Mouse (Mus musculus) gastrocnemius, postnatal 25 days (tissue): ENCODE data around the gene Arrdc3. TPM values are rescaled to one million over a fixed set of nuclear protein-coding genes. Genes with fewer than 3 reads are reported as not detected.
"Not testable (repeated sequence)": the region's sequence is repeated elsewhere in the genome, so short reads cannot be mapped to it uniquely, and the experiment has no call there.

ENCODE experiments used
- DNase-seq: peaks from one replicate; pipeline ENCODE4 v3.0.0; 2022
- long read RNA-seq, 2 experiments: library from polyadenylated mRNA; stranded (forward); transcript quantifications; one replicate each; pipeline ENCODE4 v2.0.0; 2021
- total RNA-seq, 2 experiments: library from RNA; stranded (reverse); gene quantifications; 1 replicate in 1 of 2; 2 replicates in 1 of 2; pipeline ENCODE4 v1.2.3; 2021

Gene Arrdc3
- total RNA-seq = 10 to 100 TPM; 29.2 to 39.4 TPM
- long read RNA-seq, experiment 1, full-length matches to known transcripts = 9 of 11 reads
- long read RNA-seq, experiment 1, partial matches to known transcripts = 0 of 11 reads
- long read RNA-seq, experiment 1, other reads (novel, unspliced or antisense) = 2 of 11 reads
- long read RNA-seq, experiment 2, full-length matches to known transcripts = 27 of 30 reads
- long read RNA-seq, experiment 2, partial matches to known transcripts = 1 of 30 reads
- long read RNA-seq, experiment 2, other reads (novel, unspliced or antisense) = 2 of 30 reads

- peak; percentile 95 for DNase-seq
These were observed at the start of gene Arrdc3 for GRCm38 (mm10) chr13:80883190-80883589. Gene Arrdc3, plus strand, starts transcription at chr13:80883384.

GRCm38 (mm10) chr13:80862215-80862614 lies 21.0 kb upstream of the Arrdc3 start:
- no peak for DNase-seq

- DNase-seq = no peak
These were observed 19.0 kb upstream of the Arrdc3 start for GRCm38 (mm10) chr13:80864195-80864594.

DNA sequence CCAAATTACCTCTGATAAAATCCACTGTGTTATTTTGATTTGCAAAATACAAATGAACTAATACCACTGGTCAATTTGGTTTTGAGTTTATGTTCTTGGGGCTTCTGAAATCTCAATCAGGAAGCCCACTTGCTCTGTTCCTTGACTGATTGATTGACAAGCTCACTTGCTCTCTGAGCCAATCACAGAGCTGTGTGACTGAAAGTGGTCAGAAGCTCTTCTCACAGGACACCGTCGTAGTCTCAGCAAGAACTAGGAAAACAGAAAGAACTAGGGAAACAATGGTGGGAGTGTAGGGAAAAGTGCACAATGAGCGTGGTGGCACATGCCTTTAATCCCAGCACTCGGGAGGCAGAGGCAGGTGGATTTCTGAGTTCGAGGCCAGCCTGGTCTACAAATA lies 8.1 kb upstream of the Arrdc3 start:
- DNase-seq = no peak

- no peak for DNase-seq
These were observed 2.4 kb upstream of the Arrdc3 start for GRCm38 (mm10) chr13:80880756-80881155.

- no peak for DNase-seq
These were observed 1.3 kb upstream of the Arrdc3 start for GRCm38 (mm10) chr13:80881722-80882500.

DNA sequence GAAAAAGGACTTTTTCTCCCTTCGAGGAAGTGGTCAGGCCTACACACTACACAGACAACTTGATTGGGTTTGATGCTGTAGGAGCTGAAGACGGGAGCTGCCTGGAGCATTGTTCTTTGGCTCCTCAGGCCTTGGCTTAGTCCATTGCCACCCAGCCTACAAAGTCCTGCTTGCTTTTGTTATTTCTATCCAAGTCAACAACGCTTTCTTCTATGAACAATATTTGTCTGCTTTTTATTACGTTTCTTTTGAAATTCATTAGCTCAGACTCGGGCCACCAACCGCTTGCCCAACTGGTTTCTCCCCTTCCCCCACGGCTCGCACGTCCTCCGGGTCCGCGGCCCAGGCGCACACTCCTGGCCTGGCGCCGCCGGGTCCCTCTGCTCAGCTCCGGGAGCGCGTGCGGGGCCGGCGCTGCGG lies 458 bp upstream of the Arrdc3 start:
- DNase-seq = no peak

- no peak for DNase-seq
These were observed 629 bp downstream of the Arrdc3 start for GRCm38 (mm10) chr13:80883649-80884376.

GRCm38 (mm10) chr13:80884377-80884983 lies 1.3 kb downstream of the Arrdc3 start:
- DNase-seq = peak; percentile 41

DNA sequence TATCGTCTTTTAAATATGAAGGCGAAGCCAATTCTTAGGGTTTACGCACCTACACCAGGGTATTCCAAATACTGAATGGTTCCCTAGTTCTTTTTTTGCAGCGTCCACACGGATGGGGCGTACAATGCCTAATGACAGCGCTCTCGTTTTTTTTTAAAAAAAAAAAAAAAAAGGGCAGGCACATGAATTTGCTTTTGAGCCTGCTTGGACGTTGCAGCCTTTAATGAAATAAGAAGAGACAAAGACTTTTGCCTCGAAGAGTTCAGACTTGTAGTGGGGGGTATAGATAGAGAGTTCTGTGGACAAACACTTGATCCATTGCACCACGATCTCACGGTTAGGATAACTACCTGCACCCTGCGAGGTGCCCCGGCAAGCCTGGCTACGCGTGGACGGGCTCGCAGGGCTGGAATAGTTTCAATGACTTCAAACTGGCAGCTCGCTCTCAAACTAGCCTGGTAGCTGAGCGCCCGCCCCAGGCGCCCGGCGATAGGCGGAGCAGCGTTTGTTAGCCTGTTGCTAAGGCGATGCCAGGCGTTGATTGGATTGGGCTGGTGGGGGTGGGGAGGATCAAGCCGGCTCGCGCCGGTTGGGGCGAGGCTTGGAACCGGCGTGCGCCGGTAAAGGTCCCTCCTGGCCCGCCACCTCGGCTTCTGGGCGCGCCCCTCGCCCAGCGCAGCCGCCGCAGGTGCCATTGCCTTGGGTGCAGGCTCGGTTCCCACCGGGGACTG lies 2.1 kb downstream of the Arrdc3 start:
- peak; percentile 95 for DNase-seq

- DNase-seq = peak; percentile 87
These were observed 2.9 kb downstream of the Arrdc3 start for GRCm38 (mm10) chr13:80885834-80886663.

GRCm38 (mm10) chr13:80886664-80887210 lies 3.6 kb downstream of the Arrdc3 start:
- DNase-seq = no peak

DNA sequence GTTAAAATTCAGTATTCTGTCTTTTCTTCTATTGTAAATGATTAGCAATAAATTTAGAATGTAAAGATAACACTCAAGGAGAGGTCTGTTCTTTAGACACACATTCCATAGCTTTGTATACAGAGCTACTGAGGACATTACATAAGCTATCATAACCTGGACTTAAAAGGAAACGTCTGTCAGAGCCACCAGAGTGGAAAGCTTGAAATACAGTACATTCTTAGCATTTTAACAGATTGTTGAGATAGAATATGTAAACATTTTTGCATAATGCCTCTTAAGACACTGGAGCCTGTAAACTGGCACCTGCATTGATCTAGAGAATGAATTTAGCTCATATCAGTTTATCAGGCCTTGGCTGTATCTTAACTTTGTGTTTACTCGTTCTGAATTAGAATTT lies 4.7 kb downstream of the Arrdc3 start:
- DNase-seq = no peak

- not testable (repeated sequence) for DNase-seq
These were observed 11.7 kb downstream of the Arrdc3 start for GRCm38 (mm10) chr13:80894928-80895327.

GRCm38 (mm10) chr13:80897411-80897810 lies 14.2 kb downstream of the Arrdc3 start:
- no peak for DNase-seq

DNA sequence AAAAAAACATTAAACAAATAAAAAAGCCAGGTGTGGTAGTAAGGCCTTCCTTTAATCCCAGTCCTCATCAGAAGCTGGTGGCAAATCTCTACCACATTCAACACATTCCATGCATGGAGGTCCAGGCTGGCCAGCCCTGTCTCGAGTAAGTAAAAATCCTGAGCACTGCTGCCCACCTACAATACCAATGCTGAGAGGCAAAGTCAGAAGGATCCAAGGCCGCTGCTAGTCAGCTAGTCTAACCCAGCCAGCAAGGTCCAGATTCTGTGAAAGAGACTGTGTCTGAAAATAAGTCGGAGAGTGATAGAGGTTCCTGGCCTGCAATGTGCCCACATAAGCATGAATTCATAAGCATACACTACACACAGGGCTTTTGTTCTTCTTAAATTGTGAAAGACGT lies 14.9 kb downstream of the Arrdc3 start:
- no peak for DNase-seq

GRCm38 (mm10) chr13:80899435-80900029 lies 16.3 kb downstream of the Arrdc3 start:
- no peak for DNase-seq

DNA sequence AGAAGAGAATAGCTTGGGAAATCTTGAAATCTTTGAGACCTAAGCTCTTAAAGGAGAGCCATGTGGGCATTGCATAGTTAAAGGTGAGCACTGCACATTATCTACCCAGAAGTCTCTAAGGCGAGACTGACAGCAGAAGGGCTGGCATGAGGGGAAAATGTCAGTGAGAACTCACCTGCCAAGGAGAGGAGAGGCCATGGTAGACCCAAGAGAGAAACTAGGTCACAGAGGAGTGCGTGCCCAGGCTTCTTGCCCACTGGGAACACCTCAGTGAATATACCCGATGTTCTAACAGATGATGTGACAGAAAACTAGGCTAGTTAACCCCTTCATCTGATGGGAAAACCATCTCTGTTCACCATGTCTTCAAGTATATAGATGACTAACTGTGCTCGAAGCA lies 18.2 kb downstream of the Arrdc3 start:
- peak; percentile 54 for DNase-seq

GRCm38 (mm10) chr13:80902796-80903195 lies 19.6 kb downstream of the Arrdc3 start:
- DNase-seq = no peak

GRCm38 (mm10) chr13:80913361-80913760 lies 30.2 kb downstream of the Arrdc3 start:
- DNase-seq = no peak
